Mouse (Mus musculus): ENCODE measurements at regions not wholly inside any gene's neighbourhood (a gene's known extent, or its start where the extent isn't known, plus 50 kb on each side); places are given as distances from the start of the nearest gene placed in this dataset.

- TF ChIP-seq CTCF (IDR thresholded peaks at IDR 0.05; ENCODE audit: low read depth, low read length) (no peak), POLR2A (IDR thresholded peaks at IDR 0.05; ENCODE audit: extremely low read depth, insufficient read depth, low read length) (no peak)
These were observed 64.0 kb upstream of the Skap2 start for GRCm38 (mm10) chr6:52076179-52076932.

Measured in liver, adult 2 months (tissue).